Mouse (Mus musculus) brain, adult 2 months (tissue): ENCODE results near the gene Gm37240.

Experiments
- DNase-seq: peaks from one replicate; pipeline ENCODE4 v3.0.0; 2011; ENCODE audit warnings: low read depth, low spot score

The Gm37240 gene

DNA sequence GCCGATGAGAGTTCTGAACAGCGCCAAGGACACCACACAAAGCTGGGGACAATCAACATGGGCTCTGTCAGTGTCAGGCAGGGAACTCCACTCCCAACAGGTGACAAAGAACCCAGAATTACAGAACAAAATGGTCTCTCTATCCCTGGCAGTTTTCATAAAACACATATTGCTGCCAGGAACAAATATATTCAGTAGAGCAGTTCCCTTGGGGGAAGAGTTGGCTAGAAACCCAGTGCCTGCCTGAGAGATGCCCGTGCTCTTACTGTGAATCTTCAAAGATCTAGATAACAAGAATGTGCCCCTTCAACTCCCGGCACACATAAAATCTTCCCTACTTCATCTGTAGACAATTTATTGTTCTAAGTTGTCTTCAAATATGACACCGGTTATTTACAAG is 203.7 kb downstream of the Gm37240 start:
- peak; percentile 71 for DNase-seq

DNA sequence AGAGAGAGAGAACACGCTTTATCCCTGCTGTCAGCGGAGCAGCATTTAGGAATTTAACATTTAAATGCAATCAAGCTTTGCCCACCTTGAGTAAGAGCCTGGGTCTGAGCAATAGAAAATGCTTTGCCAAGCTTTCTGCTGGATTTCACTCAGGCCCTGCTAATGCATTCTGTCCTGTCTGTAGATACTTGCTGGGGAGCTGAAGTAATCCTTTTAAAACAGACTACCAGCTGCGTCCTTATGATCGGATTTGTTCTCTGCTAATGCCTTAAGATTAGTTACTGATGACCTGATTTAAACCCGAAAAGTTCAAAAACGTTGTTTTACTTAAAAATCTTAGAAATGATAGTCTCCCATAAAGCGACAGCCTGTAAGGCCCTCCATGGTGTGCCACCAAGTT is 206.2 kb downstream of the Gm37240 start:
- DNase-seq = no peak

DNA sequence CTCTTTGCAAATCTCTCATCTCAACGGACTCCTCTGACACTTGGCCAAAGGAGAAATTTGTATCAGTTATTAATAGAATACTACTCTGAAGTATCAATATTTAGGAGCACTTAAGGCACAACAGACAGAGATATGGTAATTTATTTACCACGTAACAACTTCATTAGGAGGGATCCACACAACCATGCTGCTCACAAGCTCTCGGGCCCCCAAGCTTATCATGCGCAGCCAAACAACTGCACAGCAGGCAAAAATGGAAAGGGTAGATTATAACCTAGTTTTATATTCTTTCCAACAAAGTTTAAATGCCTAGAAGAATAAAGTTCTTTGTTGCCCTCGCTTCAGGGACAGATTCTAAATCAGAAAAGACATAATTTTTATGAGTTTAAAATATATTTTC is 207.4 kb downstream of the Gm37240 start:
- no peak for DNase-seq

DNA sequence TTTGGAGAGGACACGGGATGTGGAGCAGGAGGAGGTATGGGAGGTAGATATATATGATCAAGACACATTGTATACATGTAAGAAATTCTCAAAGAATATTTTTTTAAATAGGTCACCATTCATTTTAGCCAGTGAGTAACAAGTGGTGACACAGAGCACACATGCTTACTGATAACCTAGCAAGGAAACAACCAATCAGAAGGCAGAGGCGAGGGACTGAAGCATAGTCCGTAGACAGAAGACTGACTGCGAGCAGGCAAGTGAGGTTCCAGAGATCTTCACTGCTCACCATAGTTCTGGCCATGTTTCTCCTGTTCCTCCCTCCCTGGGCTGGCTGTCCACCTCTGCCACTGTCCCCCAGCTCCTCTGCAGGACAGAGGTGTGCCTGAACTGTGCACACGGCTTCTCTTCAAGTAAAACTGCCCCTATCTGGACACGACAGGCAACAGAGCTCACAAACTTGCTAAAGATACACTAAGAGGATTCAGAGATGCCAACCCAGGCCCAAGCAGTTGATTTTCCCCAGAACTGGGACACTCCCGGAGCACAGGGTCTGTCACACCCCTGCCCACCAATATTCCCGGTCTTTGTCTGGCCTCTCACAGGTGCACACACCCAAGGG is 207.9 kb downstream of the Gm37240 start:
- no peak for DNase-seq

DNA sequence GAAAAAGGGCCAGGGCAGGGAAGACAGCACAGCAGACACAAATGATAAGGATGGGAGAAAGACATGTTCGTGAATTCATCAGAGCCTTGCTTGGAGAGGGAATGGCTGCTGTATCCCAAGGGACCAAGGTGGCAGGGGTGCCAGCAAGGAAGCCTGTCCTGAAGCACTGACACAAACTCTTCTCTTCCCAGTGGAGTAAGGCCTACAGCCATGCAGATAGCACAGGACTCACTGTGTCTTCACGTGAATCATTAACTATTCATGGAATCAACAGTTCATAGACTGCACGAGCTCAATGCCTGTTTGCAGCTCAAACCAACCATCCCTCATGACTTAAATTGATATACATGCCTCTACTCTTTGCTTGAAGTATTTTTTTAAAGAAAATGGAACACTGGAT is 209.4 kb downstream of the Gm37240 start:
- no peak for DNase-seq

DNA sequence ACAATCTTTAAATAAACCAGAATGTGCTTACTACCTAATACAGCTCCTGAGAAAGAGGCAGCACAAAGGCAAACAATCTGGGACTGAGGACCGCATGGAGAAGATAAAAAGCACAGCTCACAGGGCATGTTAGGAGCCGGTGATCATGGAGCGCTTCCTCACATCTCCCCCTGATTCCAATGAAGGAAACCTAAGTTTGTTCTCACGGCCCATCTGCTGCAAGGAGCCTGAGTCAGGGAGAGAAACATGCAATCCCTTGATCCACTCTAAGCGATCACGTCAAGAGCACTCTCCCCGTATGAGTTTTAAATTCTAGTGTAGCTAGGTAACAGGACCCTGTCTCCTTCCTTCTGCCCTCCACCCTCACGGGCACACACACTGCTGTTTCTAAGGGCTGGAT is 210.2 kb downstream of the Gm37240 start:
- DNase-seq = peak; percentile 72

DNA sequence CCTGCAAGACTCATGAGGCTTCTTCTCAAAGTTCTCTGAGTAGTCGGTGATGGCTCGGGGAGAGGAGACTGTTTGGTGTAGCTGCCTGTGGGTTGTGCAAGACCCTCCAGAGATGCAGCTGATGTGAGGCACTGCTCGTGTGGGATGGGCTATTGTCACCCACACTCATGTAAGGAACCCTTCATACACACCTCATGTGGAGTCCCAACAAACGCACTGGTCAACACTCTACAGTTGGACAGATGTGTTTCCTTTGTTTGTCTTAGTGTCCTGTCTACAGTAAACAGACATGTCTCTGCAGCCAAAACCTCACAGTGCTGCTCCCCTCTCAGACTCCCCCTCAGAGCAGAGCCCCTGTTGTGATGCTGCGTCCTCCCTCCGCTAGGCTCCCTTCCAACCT is 217.5 kb downstream of the Gm37240 start:
- DNase-seq = no peak

DNA sequence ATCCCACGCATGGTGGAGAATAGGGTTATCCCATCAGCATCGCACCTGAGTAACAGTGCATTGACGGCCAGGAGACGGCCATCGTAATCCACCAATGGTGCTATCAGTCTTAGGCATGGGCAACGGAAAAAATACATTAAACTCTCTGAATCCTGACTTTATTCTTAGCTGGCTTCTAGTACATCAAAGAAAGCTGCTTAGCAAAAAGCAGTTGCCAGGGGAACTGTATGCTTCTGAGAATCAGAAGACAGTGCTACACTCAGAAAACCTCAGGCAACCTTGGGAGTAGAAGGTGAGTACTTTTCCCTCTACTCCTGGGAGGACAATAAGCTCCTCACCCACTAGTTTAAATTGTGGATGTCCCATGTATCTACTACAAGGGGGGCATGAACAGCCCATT is 219.6 kb downstream of the Gm37240 start:
- peak; percentile 64 for DNase-seq

DNA sequence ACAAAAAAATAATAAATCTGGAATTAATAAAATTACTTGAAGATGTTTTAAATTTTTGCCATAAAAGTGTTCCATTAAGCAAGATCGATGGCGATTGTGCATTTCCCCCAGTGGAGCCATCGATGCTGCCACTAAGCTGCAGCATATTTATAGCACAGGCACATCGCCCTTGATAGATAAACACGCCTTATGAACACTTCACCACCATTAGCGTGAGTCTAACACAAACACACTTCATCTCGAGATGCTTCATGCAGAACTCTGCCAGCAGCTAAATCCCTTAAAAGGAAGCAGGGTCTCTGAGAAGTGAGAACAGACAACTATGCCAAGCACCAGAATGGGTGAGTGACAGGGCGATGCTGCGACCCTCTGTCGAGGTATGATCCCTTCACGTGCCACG is 220.6 kb downstream of the Gm37240 start:
- DNase-seq = no peak

DNA sequence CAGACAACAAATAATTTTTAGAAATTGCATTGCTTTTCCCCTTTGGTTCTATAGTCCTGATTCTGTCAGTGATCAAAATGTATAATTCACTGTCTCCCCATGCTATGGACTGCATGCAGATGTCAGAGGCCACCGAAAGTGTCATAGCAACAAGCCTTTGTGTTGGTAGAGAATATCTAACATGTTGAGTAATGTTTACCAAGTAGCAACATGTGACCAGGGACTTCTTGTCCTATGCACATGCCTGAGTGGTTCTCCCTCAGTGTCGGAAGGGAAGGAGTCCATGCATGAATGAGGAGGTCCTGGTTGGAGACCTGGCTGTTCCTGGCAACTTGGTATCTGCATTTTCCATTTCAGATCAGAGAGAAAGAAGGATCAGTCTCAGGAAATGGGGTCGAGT is 221.2 kb downstream of the Gm37240 start:
- DNase-seq = no peak

DNA sequence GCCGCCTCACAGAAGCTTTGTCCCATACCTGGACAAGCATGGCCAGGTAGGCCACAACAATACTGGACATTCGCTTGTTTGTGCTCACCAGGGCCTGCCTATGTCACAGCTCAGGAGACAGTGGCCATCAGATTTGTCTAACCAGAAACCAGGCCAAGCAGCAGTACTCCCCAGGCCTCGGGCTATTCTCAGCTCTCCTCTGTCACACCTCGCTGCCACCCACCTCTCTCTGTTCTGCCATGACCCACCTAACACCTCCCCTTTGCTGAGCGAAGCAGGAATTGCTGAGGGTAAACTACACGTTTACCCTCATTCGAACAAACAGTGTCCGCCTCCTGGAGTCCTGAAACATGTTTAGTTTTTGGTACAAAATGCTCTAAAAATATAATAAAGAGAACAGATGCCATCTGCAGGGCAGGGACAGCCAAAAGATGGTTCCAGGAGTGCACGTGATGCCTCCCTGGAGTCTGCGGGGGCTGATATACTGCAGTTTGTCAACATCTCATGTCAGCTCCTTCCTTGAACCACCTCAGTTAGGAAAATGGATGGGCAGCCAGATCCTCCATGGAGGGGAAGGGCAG is 222.6 kb downstream of the Gm37240 start:
- DNase-seq = peak; percentile 89

DNA sequence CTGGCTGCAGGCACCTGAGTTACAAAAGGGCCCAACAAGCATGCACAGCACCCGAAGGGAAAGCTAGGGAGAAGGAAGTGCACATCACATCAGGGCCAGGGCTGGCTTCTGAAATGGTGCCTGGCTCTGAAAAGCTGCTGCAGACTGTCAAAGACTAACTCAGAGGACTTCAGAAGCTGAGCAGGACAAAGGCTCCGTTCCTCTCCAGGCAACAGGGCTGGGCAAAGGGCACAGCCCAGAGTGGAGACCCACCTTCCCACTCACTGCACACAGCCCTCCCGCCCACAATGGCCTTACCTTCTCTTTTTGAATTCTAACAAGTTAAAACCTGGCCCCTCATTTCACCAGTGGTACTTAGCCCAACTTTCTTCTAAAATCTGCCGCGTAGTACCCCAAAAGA is 223.5 kb downstream of the Gm37240 start:
- no peak for DNase-seq

DNA sequence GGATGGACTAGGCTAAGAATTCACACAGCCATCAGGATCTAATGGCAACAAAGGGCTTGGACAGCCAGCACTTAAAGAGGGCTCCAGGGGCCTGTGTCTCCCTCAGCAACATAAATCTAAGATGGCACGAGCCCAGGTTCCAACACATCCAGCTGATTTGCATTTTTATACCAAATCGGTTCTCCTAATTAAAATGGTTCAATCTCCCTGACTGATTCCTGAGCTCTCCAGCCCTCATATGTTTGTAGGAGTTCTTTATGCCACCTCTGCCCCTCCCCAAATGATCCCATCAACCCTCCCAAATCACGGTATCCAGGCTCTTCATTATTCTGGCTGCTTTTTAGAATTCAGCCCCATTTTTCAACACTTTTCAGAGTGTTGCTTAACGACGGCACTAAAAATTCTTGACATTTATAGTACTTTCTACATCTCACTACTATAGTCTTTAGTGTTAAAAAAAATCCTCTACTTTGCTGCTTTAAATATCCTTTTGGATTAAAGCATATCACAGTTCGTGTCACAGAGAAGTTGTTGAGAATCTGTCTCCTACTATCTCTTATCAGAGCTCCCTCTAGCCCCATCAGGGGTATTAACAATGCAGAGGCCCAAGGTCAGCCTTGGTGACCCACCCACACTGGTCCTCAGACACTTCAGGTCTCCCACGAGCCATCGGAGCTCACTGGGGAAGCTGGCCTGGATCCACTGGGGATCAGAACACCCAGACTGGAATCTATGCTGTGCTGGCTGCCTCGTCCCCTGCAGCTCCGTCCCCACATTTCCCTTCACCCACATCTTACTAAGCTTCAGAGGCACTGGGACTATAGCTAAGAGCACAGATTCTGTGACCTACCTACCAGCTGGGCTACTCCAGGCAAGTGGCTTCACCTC is 225.1 kb downstream of the Gm37240 start:
- peak; percentile 63 for DNase-seq

DNA sequence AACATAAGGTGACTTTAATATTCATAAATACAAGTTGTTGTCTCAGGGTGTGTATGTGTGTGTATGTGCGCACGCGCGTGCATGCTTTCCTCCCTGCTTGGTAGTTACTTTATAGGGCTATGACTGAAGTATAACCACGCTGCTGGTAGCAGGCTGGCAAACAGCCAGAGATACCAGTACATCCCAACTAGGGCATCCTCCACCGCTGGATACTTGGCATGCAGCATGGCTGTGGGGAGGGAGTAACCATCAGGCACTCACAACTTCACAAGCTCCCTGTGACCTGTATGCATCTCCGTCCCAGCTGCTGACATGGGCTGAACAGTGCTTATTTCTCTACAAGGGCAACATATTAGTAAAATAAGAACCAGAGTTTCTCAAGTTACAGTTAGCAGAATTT is 227.6 kb downstream of the Gm37240 start:
- no peak for DNase-seq

DNA sequence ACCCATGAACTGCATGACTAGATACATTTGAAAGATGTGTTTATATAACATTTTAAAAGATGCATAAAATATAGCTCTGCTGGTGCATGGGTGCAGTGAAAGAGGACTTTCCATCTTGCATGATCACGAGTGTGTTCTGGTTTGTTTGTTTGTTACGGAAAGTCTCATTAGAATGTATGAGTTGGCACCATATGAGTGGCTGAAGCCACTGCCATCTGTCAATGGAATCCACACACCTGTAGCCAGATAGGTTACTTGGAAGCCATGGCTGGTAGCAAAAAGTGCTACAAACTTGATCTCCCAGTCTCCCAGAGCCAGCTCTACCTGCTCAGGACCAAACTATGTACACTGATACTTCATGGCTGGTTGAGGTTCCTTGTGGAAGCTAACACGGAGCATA is 231.8 kb downstream of the Gm37240 start:
- DNase-seq = no peak

DNA sequence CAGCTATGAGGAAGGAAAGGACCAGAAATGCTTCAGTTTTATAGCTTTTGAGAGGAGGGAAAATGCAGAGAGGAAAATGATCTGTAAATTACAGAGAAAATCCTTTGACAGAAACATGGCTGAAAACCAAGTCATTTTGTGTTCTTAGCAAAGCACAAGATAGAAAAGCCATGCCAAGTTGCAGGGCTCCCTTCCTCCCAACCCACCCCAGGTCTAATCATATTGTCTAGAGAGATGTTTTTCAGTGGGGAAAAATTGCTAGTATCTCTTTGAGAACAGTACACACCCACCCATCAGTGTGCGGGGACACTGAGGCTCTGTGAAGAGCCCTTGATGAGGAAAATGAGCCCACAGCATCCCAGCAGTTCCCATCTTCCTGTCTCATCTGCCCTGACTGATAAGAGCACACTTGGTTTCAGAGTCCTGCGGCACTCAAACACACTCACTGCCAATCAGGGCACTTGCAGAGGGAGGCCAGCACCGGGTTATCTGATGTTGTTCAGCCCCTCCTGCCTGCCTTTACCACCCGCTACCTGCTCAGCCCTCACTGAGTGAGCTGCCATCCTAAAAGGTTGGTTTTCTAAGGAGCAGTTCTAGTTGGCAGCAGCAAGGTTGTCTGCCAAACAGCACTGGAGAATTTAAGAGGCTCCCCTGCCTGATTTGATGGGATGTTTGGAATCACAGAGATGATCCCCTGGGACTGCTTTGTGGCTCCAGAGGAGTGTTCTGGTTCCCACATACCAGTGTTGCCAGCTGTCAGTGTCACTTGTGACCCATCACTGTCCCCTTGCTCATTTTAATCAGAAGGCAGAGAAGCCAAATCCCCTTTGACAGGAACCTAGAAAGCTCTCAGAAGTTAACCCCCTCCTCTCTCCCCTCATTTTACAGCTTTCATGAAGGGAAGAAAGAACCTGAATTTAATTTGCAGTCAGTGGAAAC is 234.3 kb downstream of the Gm37240 start:
- peak; percentile 60 for DNase-seq

DNA sequence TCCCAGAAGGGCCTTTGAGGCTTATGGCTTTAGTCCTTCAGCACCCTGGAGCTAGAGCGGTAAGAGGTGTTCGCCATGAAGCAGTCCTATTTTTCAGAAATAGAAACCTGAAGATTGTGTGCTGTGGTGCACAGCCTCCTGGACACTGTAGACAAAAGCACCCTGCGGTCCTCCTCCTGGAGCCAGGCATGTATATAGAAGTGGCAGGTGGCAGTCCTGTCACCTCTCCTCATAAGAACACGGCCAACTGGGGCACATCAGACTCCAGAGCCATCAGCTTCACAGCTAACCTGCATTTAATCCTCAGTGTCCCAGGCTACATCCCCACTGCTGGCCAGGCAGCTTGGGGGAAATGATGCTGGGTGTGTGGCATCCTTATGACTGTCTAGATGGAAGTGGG is 238.1 kb downstream of the Gm37240 start:
- peak; percentile 81 for DNase-seq

DNA sequence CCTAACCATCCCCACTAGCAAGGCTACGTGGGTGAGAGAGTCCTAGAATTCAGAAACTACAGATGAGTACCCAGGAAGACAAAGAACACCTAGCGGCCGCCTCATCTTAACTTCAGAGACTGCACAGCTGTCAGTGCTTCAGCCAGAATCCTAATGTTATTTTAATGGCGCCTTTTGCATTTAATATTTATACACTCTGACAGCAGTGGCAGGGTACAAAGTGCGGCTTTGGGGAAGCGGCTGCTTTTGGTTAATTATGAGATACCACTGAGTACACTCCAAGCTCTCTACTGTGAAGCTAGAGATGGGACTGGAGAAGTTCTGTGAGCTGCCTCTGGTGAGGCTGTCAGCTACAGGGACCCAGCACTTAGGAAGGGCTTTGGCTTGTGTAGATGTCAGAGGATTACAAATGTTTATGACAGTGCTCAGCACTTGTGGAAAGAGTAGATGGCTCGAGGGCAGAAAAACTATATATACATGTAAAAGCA is 241.8 kb downstream of the Gm37240 start:
- no peak for DNase-seq

DNA sequence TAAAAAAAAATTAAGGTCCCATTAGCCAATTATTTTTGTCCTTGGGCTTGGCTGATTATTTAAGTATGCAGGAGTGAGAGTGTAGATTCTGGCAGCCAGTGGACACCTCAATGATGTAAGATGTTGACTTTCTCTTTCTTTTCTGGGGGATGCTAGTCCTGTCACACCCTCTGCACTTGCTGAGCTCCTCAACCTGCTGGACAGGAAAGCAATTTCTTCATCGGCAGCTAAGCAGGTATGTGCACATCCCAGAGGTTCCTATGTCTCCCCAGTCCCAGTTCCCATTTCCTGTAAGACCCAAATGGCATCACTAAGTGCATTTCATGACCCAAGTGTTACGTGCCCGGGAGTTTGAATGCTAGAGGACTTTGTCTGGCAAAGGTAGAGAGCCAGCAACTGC is 242.5 kb downstream of the Gm37240 start:
- no peak for DNase-seq

DNA sequence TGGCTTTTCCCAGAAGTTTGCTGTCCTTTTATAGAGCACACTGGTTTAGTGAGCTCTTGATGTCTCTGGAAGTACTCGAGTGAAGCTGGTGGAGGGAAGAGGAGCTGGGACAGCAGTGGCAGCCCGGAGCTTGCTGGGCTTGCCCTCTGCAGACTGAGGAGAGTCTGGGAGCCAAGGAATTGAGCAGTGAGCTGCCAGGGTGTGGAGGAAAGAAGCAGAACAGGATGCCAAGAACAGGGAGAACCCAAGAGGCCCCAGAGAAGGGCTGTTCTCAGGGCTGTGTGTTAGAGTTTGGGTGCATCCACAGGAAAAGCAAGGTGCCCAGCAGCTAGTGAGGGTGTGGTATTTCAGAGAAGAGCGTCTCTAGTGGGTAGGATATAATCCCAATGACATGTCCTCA is 245.6 kb downstream of the Gm37240 start:
- no peak for DNase-seq

DNA sequence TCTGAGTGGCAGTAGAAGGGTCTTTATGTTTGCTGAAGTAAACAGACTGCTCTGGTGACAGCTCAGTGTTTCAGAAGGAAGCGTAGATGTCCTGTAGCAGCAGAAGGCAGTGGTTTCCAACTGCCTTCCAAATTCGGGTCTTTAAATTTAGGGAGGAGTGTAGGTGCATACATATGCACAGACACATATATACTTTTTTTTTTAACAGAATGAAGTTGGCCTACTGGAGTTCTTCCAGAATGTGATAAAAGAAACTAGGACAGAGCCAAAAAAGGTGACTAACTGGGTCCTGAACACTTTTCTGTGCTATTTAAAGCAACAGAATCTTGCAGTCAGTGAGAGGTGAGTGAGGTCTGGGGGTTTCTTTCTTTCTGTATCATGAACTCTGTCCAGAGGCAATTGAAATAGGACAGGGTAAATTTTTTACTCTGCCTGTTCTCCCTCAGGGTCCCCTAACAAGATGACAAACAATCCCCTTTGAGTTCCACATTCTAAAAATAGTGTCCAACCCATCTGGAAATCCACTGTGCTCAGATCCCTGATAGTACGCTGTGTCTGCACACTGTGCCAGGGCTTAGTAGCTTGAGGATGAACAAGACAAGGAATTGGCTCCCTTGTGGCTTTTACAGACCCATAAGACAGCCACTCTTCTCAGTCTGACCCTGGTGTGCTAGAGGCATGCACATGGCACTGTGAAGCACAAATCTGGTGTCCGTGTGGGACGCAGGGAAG is 250.4 kb downstream of the Gm37240 start:
- peak; percentile 80 for DNase-seq
